Mouse (Mus musculus) MEL (cell line): Measurements from ENCODE around the gene Letm1. TPM values are rescaled to one million over a fixed set of nuclear protein-coding genes. Genes with fewer than 3 reads are reported as not detected.
A peak's percentile ranks its signal among the peaks of the same experiment; 100 is the strongest.

ENCODE experiments used
- DNase-seq: peaks from one replicate; pipeline ENCODE4 v3.0.0; 2011; ENCODE audit warnings: low read depth, low spot score
- H3K27ac ChIP-seq: 2 replicates; pipeline ENCODE4 v1.5.1; 2012; ENCODE audit warnings: low read depth, mild to moderate bottlenecking, control low read depth, low read length, moderate library complexity; ENCODE audit not compliant: control insufficient read depth
- H3K27me3 ChIP-seq, 2 experiments: fragments of 150-350 bp in 1 of 2; sonication (generic) in 1 of 2; 2 replicates each; pipeline ENCODE4 v1.6.1; 2012; ENCODE audit warnings: low read length in 2 of 2, mild to moderate bottlenecking in 2 of 2, improper control_type of control experiment in 1 of 2, moderate library complexity in 1 of 2; ENCODE audit not compliant: insufficient read depth in 2 of 2, control insufficient read depth in 1 of 2
- H3K36me3 ChIP-seq, 2 experiments: 2 replicates each; pipeline ENCODE4 v1.6.1; 2012 to 2014; ENCODE audit warnings: low read length in 2 of 2, improper control_type of control experiment in 1 of 2, inconsistent platforms in 1 of 2, mild to moderate bottlenecking in 1 of 2; ENCODE audit not compliant: insufficient read depth in 2 of 2, control insufficient read depth in 1 of 2
- H3K4me1 ChIP-seq, 2 experiments: fragments of 150-350 bp in 1 of 2; sonication (generic) in 1 of 2; 2 replicates each; pipeline ENCODE4 v1.6.1; 2012; ENCODE audit warnings: low read length in 2 of 2, improper control_type of control experiment in 1 of 2, mild to moderate bottlenecking in 1 of 2; ENCODE audit not compliant: insufficient read depth in 2 of 2, control insufficient read depth in 1 of 2
- H3K4me3 ChIP-seq, 2 experiments: fragments of 150-350 bp in 1 of 2; sonication (generic) in 1 of 2; 2 replicates each; pipeline ENCODE4 v1.5.1; 2012; ENCODE audit warnings: low read depth in 2 of 2, low read length in 2 of 2, mild to moderate bottlenecking in 2 of 2, moderate library complexity in 2 of 2, control low read depth in 1 of 2, improper control_type of control experiment in 1 of 2; ENCODE audit not compliant: control insufficient read depth in 1 of 2, insufficient read depth in 1 of 2
- H3K79me2 ChIP-seq: 2 replicates; pipeline ENCODE4 v1.6.1; 2012; ENCODE audit warnings: mild to moderate bottlenecking, low read length, moderate library complexity; ENCODE audit not compliant: control insufficient read depth, poor library complexity, insufficient read depth
- H3K9ac ChIP-seq: 2 replicates; pipeline ENCODE4 v1.6.1; 2012; ENCODE audit warnings: low read depth, mild to moderate bottlenecking, control low read depth, low read length, moderate library complexity; ENCODE audit not compliant: control insufficient read depth, poor library complexity, severe bottlenecking
- H3K9me3 ChIP-seq: fragments of 150-350 bp; sonication (generic); replicated peaks from 2 replicates; pipeline ENCODE4 v1.6.1; 2012; ENCODE audit warnings: mild to moderate bottlenecking, low read length, improper control_type of control experiment, moderate library complexity; ENCODE audit not compliant: insufficient read depth
- CHD1 ChIP-seq: IDR thresholded peaks from 2 replicates; pipeline ENCODE4 v1.6.1; 2012; ENCODE audit warnings: low read depth, mild to moderate bottlenecking, inconsistent platforms, low read length, improper control_type of control experiment
- CHD2 ChIP-seq: IDR thresholded peaks from 2 replicates; pipeline ENCODE4 v1.6.1; 2011; ENCODE audit warnings: low read length, improper control_type of control experiment
- CTCF ChIP-seq, 3 experiments: IDR thresholded peaks in 2 of 3; conservative IDR thresholded peaks in 1 of 3; 2 replicates each; pipeline ENCODE4 v1.5.1; 2011 to 2012; ENCODE audit warnings: low read length in 3 of 3, low read depth in 2 of 3, mild to moderate bottlenecking in 2 of 3, improper control_type of control experiment in 1 of 3, inconsistent platforms in 1 of 3, mixed read lengths in 1 of 3, moderate library complexity in 1 of 3; ENCODE audit not compliant: control insufficient read depth in 1 of 3, insufficient read depth in 1 of 3, poor library complexity in 1 of 3, severe bottlenecking in 1 of 3
- ELF1 ChIP-seq: IDR thresholded peaks from 2 replicates; pipeline ENCODE4 v1.6.1; 2014; ENCODE audit warnings: low read depth, mild to moderate bottlenecking, inconsistent platforms, low read length, improper control_type of control experiment, moderate library complexity
- GABPA ChIP-seq: IDR thresholded peaks from 2 replicates; pipeline ENCODE4 v1.6.1; 2012; ENCODE audit warnings: low read depth, mild to moderate bottlenecking, inconsistent platforms, low read length, improper control_type of control experiment, moderate library complexity
- GATA1 ChIP-seq: IDR thresholded peaks from 2 replicates; pipeline ENCODE4 v1.6.1; 2011; ENCODE audit warnings: low read depth, low read length, improper control_type of control experiment
- HCFC1 ChIP-seq: IDR thresholded peaks from 2 replicates; pipeline ENCODE4 v1.6.1; 2012; ENCODE audit warnings: low read depth, mild to moderate bottlenecking, inconsistent platforms, low read length, improper control_type of control experiment, moderate library complexity
- JUND ChIP-seq: IDR thresholded peaks from 2 replicates; pipeline ENCODE4 v1.6.1; 2011; ENCODE audit warnings: low read depth, mild to moderate bottlenecking, improper control_type of control experiment, low read length
- KAT2A ChIP-seq: conservative IDR thresholded peaks from 2 replicates; pipeline ENCODE4 v1.6.1; 2012; ENCODE audit warnings: low read depth, low read length, improper control_type of control experiment, inconsistent platforms
- MAFK ChIP-seq: IDR thresholded peaks from 2 replicates; pipeline ENCODE4 v1.6.1; 2011; ENCODE audit warnings: low read depth, mild to moderate bottlenecking, low read length, improper control_type of control experiment, borderline replicate concordance
- MAZ ChIP-seq: IDR thresholded peaks from 2 replicates; pipeline ENCODE4 v1.6.1; 2012; ENCODE audit warnings: low read depth, mild to moderate bottlenecking, inconsistent platforms, low read length, improper control_type of control experiment
- MEF2A ChIP-seq: IDR thresholded peaks from 2 replicates; pipeline ENCODE4 v1.6.1; 2014; ENCODE audit warnings: low read depth, mild to moderate bottlenecking, inconsistent platforms, low read length, improper control_type of control experiment; ENCODE audit not compliant: poor library complexity, insufficient replicate concordance, severe bottlenecking; ENCODE audit errors: extremely low read depth
- MXI1 ChIP-seq: IDR thresholded peaks from 2 replicates; pipeline ENCODE4 v1.6.1; 2011; ENCODE audit warnings: mild to moderate bottlenecking, low read depth, low read length, improper control_type of control experiment
- MYC ChIP-seq: IDR thresholded peaks from 2 replicates; pipeline ENCODE4 v1.6.1; 2011; ENCODE audit warnings: low read depth, mild to moderate bottlenecking, low read length, improper control_type of control experiment, moderate library complexity
- NELFE ChIP-seq: IDR thresholded peaks from 2 replicates; pipeline ENCODE4 v1.6.1; 2011; ENCODE audit warnings: low read depth, low read length, improper control_type of control experiment
- POLR2A ChIP-seq, 2 experiments: IDR thresholded peaks; 2 replicates each; pipeline ENCODE4 v1.6.1; 2011 to 2012; ENCODE audit warnings: low read length in 2 of 2, mild to moderate bottlenecking in 2 of 2, control low read depth in 1 of 2, improper control_type of control experiment in 1 of 2, low read depth in 1 of 2, moderate library complexity in 1 of 2; ENCODE audit not compliant: control insufficient read depth in 1 of 2, insufficient read depth in 1 of 2, poor library complexity in 1 of 2
- POLR2AphosphoS2 ChIP-seq: IDR thresholded peaks from 2 replicates; pipeline ENCODE4 v1.6.1; 2011; ENCODE audit warnings: low read length, improper control_type of control experiment
- POLR2AphosphoS5 ChIP-seq: IDR thresholded peaks from 2 replicates; pipeline ENCODE4 v1.6.1; 2012; ENCODE audit warnings: low read depth, borderline replicate concordance, mild to moderate bottlenecking, inconsistent platforms, low read length, moderate library complexity, mixed read lengths
- SMC3 ChIP-seq: IDR thresholded peaks from 2 replicates; pipeline ENCODE4 v1.6.1; 2011; ENCODE audit warnings: low read depth, low read length, improper control_type of control experiment
- TAL1 ChIP-seq: IDR thresholded peaks from 2 replicates; pipeline ENCODE4 v1.6.1; 2012; ENCODE audit warnings: mild to moderate bottlenecking, inconsistent platforms, low read length, moderate library complexity, mixed read lengths
- TBP ChIP-seq: IDR thresholded peaks from 2 replicates; pipeline ENCODE4 v1.8.0; 2011; ENCODE audit warnings: low read depth, low read length, improper control_type of control experiment
- TCF12 ChIP-seq: IDR thresholded peaks from 2 replicates; pipeline ENCODE4 v1.6.1; 2014; ENCODE audit warnings: low read depth, mild to moderate bottlenecking, inconsistent platforms, low read length, improper control_type of control experiment, moderate library complexity
- USF1 ChIP-seq: IDR thresholded peaks from 2 replicates; pipeline ENCODE4 v1.6.1; 2014; ENCODE audit warnings: low read depth, mild to moderate bottlenecking, inconsistent platforms, low read length, improper control_type of control experiment, moderate library complexity
- USF2 ChIP-seq, 2 experiments: IDR thresholded peaks; 2 replicates each; pipeline ENCODE4 v1.6.1; 2011 to 2012; ENCODE audit warnings: improper control_type of control experiment in 2 of 2, low read length in 2 of 2, borderline replicate concordance in 1 of 2, inconsistent platforms in 1 of 2, low read depth in 1 of 2, mild to moderate bottlenecking in 1 of 2; ENCODE audit not compliant: insufficient read depth in 1 of 2
- ZC3H11A ChIP-seq: IDR thresholded peaks from 2 replicates; pipeline ENCODE4 v1.6.1; 2012; ENCODE audit warnings: low read depth, mild to moderate bottlenecking, inconsistent platforms, low read length, improper control_type of control experiment
- ZKSCAN1 ChIP-seq: IDR thresholded peaks from 2 replicates; pipeline ENCODE4 v1.6.1; 2012; ENCODE audit warnings: low read depth, mild to moderate bottlenecking, inconsistent platforms, low read length, improper control_type of control experiment, moderate library complexity
- ZMIZ1 ChIP-seq: IDR thresholded peaks from 2 replicates; pipeline ENCODE4 v1.6.1; 2012; ENCODE audit warnings: low read depth, mild to moderate bottlenecking, inconsistent platforms, low read length, improper control_type of control experiment, moderate library complexity
- ZNF384 ChIP-seq: IDR thresholded peaks from 2 replicates; pipeline ENCODE4 v1.6.1; 2012; ENCODE audit warnings: low read depth, mild to moderate bottlenecking, inconsistent platforms, low read length, improper control_type of control experiment
- polyA plus RNA-seq, 2 experiments: library from polyadenylated mRNA; stranded (reverse) in 1 of 2; unstranded in 1 of 2; fragments of >175 nt in 1 of 2; fragments of >200 nt in 1 of 2; gene quantifications; 2 replicates each; pipeline versions ENCODE4 v1.2.1 to v1.2.4; 2012; ENCODE audit warnings: low replicate concordance in 2 of 2, low read depth in 1 of 2; ENCODE audit not compliant: insufficient read length in 2 of 2, insufficient read depth in 1 of 2, missing spikeins in 1 of 2
- total RNA-seq: library from RNA; depleted of rRNA; stranded (reverse); fragments of 300-350 nt; gene quantifications from 2 replicates; pipeline ENCODE4 v1.2.3, GENCODE M21; 2012

The Letm1 gene
- total and polyA plus RNA-seq, 3 experiments: 59.5 to 127 (median 119) TPM

DNA sequence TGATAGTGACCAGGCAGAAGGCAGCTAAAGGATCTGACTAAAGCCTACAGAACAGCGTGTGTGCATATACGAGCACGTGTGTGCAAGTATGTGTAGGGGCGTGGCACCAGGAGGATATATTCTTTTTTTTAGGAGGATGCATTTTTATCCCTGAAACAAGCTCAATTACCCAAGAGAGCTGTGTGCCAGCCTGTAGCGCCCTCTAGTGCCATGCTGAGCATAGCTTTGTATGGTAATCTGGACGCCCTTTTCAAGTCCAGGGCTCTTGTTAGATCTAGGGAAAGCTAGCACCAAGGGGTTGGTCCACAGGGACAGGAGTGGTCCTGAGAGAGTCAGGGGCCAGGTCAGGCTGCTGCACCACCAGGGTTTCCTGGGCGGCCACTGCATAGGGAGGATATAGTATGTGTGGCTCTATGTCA, 44.7 kb downstream of the Letm1 start (continued):
- no peak for TF ChIP-seq CHD1
- no peak for TF ChIP-seq USF2 (IDR thresholded peaks at IDR 0.05; ENCODE audit: borderline replicate concordance in 1 of 2, insufficient read depth in 1 of 2, low read depth in 1 of 2, low read length in 2 of 2)
- 0 out of 2 replicates have a peak, but pooled peaks have one; percentile 52 for TF ChIP-seq MYC
- TF ChIP-seq ZMIZ1: no peak
- no peak for TF ChIP-seq ZKSCAN1
- TF ChIP-seq ELF1: no peak
- TF ChIP-seq MAZ: no peak
- TF ChIP-seq JUND: 0 out of 2 replicates have a peak, but pooled peaks have one; percentile 17
- no peak for TF ChIP-seq TBP
- no peak for TF ChIP-seq HCFC1

DNA sequence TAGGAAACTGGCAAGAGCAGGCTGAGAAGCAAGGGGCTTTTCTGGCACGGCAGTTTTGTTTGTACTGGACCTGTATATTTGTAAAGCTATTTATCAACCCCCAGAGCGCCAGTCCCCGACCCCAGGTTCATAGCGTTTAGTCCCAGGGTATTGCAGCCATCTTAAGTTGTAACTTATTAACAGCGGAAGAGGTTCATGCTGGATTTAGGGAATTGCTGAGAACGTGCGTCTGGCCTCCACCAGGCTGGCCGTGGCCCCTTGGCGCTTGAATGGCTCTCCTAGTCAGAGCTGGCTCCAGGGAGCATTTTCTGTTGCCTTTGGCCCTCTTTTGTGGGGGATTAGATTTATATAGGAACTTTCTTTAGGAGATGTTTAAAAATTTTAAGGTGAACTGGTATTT, 46.4 kb downstream of the Letm1 start:
- H3K9me3 ChIP-seq: no peaks in the 10 kb centered on the region

DNA sequence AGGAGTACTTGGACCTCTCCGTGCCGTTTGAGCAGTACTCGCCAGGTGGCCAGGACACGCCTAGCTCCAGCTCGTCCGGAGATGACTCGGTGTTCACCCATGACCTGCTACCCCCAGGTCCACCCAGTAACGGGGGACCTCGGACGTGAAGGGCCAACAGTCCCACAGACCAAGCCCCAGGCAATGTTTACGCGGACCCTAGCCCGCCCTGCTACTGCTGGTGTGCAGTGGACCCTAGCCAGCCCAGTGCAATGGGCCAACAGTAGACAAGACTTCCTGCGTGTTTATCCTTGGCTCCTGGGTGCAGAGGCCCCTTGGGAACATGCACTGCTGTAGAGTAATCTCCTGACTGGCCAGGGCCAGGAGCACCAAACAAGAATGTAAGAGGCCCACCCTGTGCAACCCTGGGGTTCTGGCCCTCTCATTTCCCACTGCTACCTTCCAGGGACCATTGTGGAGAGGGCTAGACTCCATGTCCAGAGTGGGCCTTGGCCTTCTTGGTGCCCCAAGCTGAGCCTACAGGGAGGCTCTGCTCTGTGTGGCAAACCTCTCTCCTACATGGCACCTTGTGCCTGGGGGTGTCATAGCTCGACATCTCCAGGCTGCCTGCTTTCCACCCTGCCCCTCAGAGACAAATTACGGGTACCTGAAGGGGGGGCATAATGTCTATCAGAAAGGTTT, 47.1 kb downstream of the Letm1 start:
- H3K4me3 ChIP-seq: no peak overlapping the region
- DNase-seq: no peak
- TF ChIP-seq USF2 (IDR thresholded peaks at IDR 0.05; ENCODE audit: borderline replicate concordance in 1 of 2, insufficient read depth in 1 of 2, low read depth in 1 of 2, low read length in 2 of 2) (no peak), MAFK (no peak), GATA1 (no peak), ZNF384 (no peak), JUND (no peak), MYC (no peak), POLR2AphosphoS2 (no peak), ELF1 (no peak), TCF12 (no peak), MEF2A (no peak), TAL1 (no peak), GABPA (no peak), CHD2 (no peak), NELFE (no peak), MAZ (no peak), CTCF (IDR thresholded peaks at IDR 0.05 in 2 of 3, conservative IDR thresholded peaks at IDR 0.05 in 1 of 3; ENCODE audit: control insufficient read depth in 1 of 3, insufficient read depth in 1 of 3, low read depth in 2 of 3, low read length in 3 of 3, poor library complexity in 1 of 3, severe bottlenecking in 1 of 3) (no peak), MXI1 (no peak)

More for the DNA sequence above, 46.4 kb downstream of the Letm1 start:
- H3K9ac ChIP-seq: no peak overlapping the region
- H3K27me3 ChIP-seq: no peaks in the 10 kb centered on the region
- H3K27ac ChIP-seq: no peak overlapping the region
- no peaks in the 10 kb centered on the region for H3K36me3 ChIP-seq
- no peaks in the 10 kb centered on the region for H3K4me1 ChIP-seq
- H3K79me2 ChIP-seq: no peaks in the 10 kb centered on the region
- no peak overlapping the region for H3K4me3 ChIP-seq
- DNase-seq: no peak
- TF ChIP-seq POLR2A (IDR thresholded peaks at IDR 0.05; ENCODE audit: control insufficient read depth in 1 of 2, insufficient read depth in 1 of 2, low read depth in 1 of 2, low read length in 2 of 2, poor library complexity in 1 of 2) (no peak), KAT2A (no peak), MAFK (no peak), ELF1 (no peak), MYC (no peak), ZC3H11A (no peak), SMC3 (no peak), TCF12 (no peak), CHD1 (no peak), USF2 (IDR thresholded peaks at IDR 0.05; ENCODE audit: borderline replicate concordance in 1 of 2, insufficient read depth in 1 of 2, low read depth in 1 of 2, low read length in 2 of 2) (no peak), HCFC1 (no peak), TBP (no peak), CHD2 (no peak), NELFE (no peak), JUND (no peak), POLR2AphosphoS5 (no peak), USF1 (no peak)
- TF ChIP-seq, all 39 proteins: peak for 0

More for the DNA sequence above, 47.1 kb downstream of the Letm1 start:
- Histone ChIP-seq H3K27ac (no peak overlapping the region), H3K27me3 (no peaks in the 10 kb centered on the region), H3K79me2 (no peaks in the 10 kb centered on the region), H3K4me1 (no peaks in the 10 kb centered on the region), H3K36me3 (no peaks in the 10 kb centered on the region), H3K9me3 (no peaks in the 10 kb centered on the region), H3K9ac (no peak overlapping the region)
